Mouse (Mus musculus) v-Abl transformed pro-B cells (cell line): ENCODE measurements at regions not wholly inside any gene's neighbourhood (a gene's known extent, or its start where the extent isn't known, plus 50 kb on each side); places are given as distances from the start of the nearest gene placed in this dataset.

Experiments
- in situ Hi-C, 2 experiments: fragments of 400-800 bp; cut with MboI; formaldehyde crosslinking; loops; one replicate each; pipeline ENCODE4 v1.15.1; 2025; ENCODE audit not compliant: unreplicated experiment in 2 of 2

GRCm38 (mm10) chr1:77943633-77944326 lies 253.2 kb downstream of the Pax3 start:
- in situ Hi-C loops = no loop called here

- in situ Hi-C loops = no loop called here
Measured at GRCm38 (mm10) chr1:77943101-77943500, 253.8 kb downstream of the Pax3 start.

GRCm38 (mm10) chr1:77933095-77933766 lies 263.7 kb downstream of the Pax3 start:
- in situ Hi-C loops = no loop called here

DNA sequence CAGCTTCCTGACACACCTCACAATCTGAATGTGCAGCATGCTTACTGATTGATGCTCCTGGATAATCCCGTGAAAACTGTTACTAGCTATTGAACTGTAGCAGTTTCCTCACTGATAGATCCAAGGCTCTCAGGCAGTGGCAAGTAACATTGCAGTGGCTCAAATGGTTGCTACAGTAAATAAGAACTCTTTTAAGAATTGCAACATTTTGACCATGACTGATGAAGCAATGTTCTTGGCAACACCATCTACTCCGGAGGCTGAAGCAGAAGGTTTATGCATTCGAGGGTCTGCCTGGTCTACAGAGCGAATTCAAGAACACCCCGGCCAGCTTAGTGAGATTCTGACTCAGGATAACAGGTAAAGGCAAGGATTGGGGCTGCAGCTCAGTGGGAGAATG lies 264.7 kb downstream of the Pax3 start:
- in situ Hi-C loops = no loop called here

GRCm38 (mm10) chr1:77930661-77931060 lies 266.3 kb downstream of the Pax3 start:
- in situ Hi-C loops = no loop called here

DNA sequence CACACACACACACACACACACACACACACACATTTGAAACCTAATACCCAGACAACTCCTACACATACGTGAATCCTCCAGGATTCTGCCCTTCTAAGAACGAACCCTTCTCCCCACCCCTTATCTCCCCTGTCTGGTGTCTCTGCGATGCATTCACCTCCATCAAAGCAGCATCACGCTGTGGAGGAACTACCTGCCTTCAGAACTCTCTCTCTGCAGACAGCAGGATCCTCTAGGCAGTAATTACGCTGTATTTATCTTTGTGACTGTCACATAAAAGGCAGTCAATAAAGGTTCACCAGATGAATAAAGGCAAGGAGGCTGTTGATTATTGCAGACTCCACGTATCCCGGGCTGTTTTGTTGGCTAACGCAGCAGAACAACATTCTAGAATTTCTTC lies 267.4 kb downstream of the Pax3 start:
- in situ Hi-C loops = no loop called here

DNA sequence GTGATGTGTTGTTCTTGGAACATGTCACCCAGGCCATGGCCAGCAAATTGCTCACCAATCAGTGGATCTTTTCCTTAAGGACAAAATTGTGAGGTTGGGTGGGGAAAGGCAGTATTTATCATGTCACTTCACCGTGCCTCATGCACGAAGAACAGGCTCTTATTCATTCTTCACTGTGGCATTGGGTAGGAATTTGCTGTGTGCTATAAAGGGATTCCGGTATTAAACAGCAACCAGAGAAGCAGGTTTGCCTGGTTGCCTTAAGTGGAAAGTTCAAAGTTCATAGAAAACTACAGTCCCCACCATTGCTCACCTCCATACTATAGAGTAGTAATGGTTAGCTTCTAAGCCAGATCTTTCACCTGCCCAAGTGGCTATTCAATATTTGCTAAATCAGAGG lies 270.8 kb downstream of the Pax3 start:
- in situ Hi-C loops = no loop called here

DNA sequence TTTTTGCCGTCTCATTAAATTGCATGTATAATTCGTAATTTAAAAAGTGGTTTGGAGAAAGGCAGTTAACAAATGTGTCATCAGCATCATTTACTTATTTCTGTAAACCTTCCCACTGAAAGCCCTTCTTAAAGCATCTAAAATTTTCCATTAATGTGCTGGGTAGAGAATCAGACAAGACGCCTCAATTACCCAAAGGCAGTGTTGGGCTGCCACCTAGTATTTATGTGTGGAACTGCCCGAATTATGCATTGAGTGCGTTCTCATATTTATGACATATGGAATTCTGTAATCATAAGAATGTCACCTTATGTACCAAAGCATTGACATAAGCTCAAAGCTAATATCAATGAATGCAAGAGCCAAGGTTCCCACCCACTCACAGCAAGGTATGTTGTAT lies 300.7 kb downstream of the Pax3 start:
- in situ Hi-C loops = no loop called here

- in situ Hi-C loops = no loop called here
Measured at GRCm38 (mm10) chr1:77879026-77879425, 317.9 kb downstream of the Pax3 start.

- in situ Hi-C loops = no loop called here
Measured at GRCm38 (mm10) chr1:77870125-77870524, 326.8 kb downstream of the Pax3 start.

DNA sequence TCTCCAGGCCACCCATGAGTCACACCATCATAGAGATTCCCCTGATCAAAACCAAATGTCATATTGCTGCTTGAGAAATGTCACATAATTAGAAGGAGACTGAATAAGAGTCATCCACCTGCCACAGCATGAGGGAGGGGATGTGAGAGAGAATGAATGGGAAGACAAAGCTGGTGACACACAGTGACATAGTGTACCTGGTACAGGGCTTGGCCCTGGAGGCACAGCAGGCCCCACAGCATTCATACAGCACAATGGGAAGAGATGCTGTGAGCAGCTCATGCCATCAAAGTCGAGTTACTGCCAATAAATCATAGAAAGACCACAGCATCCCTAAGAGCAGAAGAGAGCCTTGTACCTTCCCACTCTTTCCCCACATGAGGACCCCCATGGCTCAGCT lies 327.8 kb downstream of the Pax3 start:
- in situ Hi-C loops = no loop called here

DNA sequence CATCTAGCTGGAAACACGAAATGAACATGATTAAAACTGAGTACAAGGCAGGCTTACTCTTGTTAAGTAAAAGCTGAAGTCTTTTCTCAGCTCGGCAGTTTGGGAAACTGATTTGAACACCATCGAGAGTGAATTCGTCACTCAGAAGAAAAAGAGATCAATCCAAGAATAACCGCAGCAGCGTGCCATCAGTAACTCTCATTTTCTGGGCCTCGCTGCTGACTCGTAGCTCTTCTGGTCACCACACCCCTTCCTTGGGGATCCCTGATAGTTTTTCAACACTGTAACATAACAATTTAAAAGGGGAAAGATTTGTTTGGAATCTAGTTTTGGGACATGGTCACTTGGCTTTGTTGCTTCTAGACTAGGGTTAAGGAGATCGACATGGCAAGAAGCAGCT lies 337.0 kb downstream of the Pax3 start:
- in situ Hi-C loops = no loop called here

DNA sequence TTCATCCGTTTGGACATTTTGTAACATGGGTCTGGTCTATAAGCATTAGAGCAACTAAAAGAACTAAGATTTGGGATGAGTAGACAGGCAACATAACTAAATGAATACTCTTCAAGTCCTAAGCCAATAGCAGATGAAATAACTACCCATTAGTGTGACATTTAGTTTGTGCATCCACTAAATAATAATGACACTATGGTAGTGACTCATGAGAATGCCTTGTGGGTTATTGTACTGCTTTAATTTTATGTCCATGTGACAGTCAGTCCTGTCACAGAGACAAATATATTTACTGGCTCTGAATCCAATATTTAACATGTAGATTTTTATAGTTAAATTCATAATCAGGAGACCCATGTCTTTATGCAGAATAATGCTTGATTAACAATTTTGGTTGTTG lies 339.5 kb upstream of the Epha4 start:
- in situ Hi-C loops = no loop called here

DNA sequence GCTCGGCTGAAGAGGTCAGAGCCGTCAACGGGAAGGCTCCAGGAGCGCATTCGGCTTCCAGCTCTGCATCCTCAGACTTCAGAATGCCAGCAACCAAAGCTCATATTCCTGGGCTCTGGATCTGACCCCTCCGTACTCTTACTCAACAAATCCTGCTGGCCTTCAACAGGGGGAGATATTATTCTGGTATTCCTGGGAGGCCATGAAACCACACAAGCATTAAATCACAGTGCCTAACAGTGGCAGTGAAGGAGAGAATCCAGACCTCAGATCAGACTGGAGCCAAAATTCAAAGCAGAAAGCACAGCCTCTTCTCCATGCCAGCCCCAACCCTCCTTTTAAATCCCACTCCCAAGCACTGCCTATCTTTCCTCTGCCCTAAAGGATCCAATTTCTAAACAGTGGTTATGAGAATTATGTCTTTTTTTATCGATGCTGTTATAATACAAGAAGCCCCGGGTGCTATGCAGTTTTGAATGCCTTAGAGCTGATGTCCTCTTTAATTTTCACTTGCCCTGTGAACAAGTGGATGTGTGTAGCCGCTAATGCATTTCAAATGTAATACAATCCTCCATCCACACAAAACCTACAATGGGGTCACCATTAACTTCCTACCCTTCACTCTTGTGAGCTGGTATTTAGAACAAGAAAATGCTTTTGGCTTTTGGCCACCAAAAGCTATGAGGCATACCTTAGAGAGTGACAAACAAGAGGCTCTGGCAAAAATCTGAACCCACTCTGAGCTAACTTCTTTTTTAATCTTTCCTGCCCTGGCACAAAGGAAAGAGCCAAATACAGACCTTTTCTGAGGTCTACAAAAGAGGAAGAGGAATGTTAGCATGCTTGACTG lies 333.1 kb upstream of the Epha4 start:
- in situ Hi-C loops = no loop called here

DNA sequence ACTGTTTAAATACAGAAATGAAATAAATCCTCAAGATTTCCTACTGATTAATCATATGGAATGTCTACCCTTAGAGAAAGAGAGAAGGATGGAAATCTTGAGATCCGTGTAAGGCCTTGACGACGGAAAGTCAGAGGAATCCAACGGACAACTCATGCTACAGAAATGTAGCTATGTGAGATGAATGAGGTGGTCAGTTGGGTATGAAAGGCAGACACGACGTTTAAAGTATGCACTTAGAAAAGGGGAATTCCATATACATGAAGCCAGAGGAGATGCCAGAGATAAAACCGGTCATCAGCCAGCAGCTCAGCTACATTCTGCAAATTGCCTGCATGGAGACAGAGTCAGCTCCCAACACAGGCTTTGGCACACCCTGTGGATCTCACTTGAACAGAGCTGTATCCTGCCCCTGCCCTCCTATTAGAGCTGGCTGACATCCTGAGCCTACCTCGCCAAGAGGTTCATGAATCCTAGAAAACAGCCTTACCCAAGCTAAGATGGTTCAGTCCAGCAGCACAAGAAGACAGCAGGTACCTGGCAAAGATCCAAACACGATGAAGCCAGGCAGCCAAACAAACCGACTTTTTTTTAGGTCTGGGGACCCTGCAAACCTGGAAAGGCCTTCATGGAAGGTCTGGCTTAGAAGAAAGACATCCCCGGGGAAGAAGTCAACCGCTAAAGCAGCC lies 331.3 kb upstream of the Epha4 start:
- in situ Hi-C loops = no loop called here

DNA sequence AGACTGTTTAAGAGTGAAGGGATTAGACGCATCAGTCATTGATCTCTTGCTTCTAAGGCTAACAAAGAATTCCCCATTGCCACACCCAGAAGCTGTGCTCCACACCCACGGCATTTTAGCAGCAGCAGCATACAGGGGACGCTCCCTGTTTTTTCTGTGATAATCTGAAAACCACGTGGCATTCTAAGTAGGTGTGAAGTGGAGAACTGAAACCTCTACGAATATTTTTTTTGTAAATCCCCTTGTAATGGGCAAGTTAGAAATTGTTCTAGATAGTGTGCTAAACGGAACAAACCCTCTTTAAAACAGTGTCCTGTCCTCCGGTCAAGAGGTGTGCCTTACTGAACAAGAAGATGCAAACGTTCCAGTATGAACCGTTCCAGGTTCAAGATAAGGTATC lies 325.8 kb upstream of the Epha4 start:
- in situ Hi-C loops = no loop called here

GRCm38 (mm10) chr1:77832174-77832573 lies 317.3 kb upstream of the Epha4 start:
- in situ Hi-C loops = no loop called here

- in situ Hi-C loops = no loop called here
Measured at GRCm38 (mm10) chr1:77824716-77825387, 310.0 kb upstream of the Epha4 start.

DNA sequence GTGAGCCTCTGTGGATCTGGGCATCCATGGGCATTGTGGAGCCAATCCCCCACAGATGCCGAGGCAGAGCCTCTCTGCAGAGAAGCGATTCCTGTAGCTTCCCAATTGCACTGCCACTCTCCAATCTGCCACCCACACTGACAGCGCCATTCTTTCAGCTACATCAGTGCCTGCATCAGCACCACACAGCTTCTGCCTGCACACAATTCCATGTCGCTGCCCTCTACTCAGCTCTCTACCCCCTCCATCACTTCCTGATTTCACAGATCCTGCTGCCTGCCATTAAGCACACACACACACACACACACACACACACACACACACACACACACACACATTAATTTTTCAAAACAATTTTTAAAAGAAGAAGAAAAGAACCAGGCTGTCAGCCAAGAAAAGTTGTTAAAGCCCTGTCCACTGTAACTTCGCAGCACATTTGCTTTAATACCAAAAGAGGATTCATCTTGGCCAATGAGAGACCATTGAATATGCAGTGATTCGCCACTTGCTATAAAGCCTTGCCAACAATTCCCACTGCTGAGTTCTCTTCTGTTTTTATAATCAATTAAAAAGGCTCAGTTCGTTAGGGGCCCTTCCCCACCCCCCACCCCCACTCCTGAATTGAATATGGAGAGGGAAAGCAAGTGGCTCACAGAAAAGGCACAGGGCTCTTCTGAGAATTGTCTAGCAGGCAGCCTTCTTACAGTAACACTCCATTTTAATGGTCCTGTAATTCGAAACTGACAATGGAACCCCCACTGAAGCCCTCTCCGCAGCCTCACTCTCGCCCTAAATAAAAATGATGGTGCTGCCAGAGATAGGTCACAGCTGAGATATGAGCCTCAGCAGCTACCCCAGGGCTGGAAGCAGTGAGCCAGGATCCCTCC lies 309.2 kb upstream of the Epha4 start:
- in situ Hi-C loops = no loop called here

DNA sequence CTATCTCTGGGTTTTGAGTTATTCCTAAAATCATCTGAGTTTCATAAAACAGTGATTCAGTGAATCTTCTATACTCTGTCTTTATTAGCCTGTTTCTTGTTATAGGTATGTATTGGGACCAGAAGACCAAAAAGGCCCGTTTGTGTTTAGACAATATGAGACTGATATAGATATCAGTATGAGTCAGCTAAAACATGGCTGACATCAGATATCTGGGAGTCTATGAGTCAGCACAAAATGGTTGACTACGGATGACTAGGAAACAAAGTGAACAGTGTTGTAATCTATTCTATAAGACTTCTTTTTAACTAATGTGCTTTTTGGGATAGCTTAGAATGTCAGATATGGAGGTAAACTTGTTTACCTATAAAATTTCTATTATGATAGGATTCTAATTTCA lies 305.2 kb upstream of the Epha4 start:
- in situ Hi-C loops = no loop called here
